In genomic region chr4:105158651-105159530, GRCm38 (mm10) we compare ENCODE assay signal across 8 mouse cellular contexts. TPM values are rescaled to one million over a fixed set of nuclear protein-coding genes. Genes with fewer than 3 reads are reported as not detected.
DNase-seq lines count a peak whose midpoint lies in the region; ATAC-seq and TF ChIP-seq lines count a peak whose summit lies in the region.

No protein-coding gene starts in this region.

- TF ChIP-seq CTCF in kidney, adult 2 months (conservative IDR thresholded peaks at IDR 0.05; ENCODE audit: insufficient read depth, insufficient read length, low read depth, low read length), result peak; percentile 37; the same call in 1 of the 2 replicates

- H3K4me1 ChIP-seq in kidney, adult 2 months (ENCODE audit: control insufficient read depth, insufficient read depth, low read length), result peaks cover 6% of the 10 kb centered on the region
- H3K4me1 ChIP-seq in heart, embryonic 15.5 days (replicated peaks), result peaks cover 13% of the 10 kb centered on the region
- H3K4me1 ChIP-seq in limb, embryonic 13.5 days, result peaks cover 48% of the 10 kb centered on the region
- peaks cover 13% of the 10 kb centered on the region for H3K4me1 ChIP-seq in neural tube, embryonic 14.5 days (ENCODE audit: control insufficient read depth, insufficient read depth, low read length)

- no peak for TF ChIP-seq POLR2A in kidney, adult 2 months (IDR thresholded peaks at IDR 0.05; ENCODE audit: low read depth, low read length)

- no peak for ATAC-seq in heart, embryonic 15.5 days (replicated peaks; ENCODE audit: insufficient number of reproducible peaks, insufficient read depth, low FRiP score, low read depth)
- ATAC-seq in limb, embryonic 13.5 days (ENCODE audit: low FRiP score, low read depth), result no peak
- ATAC-seq in neural tube, embryonic 14.5 days (ENCODE audit: low read depth), result no peak

- H3K9ac ChIP-seq in heart, embryonic 15.5 days, result peak overlapping the region; percentile 83
- peak overlapping the region; percentile 99 for H3K9ac ChIP-seq in limb, embryonic 13.5 days
- H3K9ac ChIP-seq in neural tube, embryonic 14.5 days (replicated peaks; ENCODE audit: low read depth, low read length), result peak overlapping the region; percentile 77

- peak; percentile 45 for DNase-seq in kidney, adult 2 months
- DNase-seq in kidney, adult 9 months, result no peak
- peak; percentile 67 for DNase-seq in embryo, embryonic 10.5 days (ENCODE audit: low spot score)
- DNase-seq in left cerebral cortex, postnatal 14 days (ENCODE audit: low spot score in 2 of 2), result no peak
- no peak for DNase-seq in cerebellum, adult 9-11 months

- H3K27ac ChIP-seq in kidney, adult 2 months (ENCODE audit: insufficient read depth, low read depth, low read length), result peak overlapping the region; percentile 44
- H3K27ac ChIP-seq in heart, embryonic 15.5 days, result peak overlapping the region; percentile 86
- peak overlapping the region; percentile 99 for H3K27ac ChIP-seq in limb, embryonic 13.5 days
- H3K27ac ChIP-seq in neural tube, embryonic 14.5 days (ENCODE audit: low read depth, low read length), result no peak overlapping the region; the same call in 1 of the 2 replicates

- H3K9me3 ChIP-seq in heart, embryonic 15.5 days (replicated peaks), result no peaks in the 10 kb centered on the region
- no peaks in the 10 kb centered on the region for H3K9me3 ChIP-seq in limb, embryonic 13.5 days
- no peaks in the 10 kb centered on the region for H3K9me3 ChIP-seq in neural tube, embryonic 14.5 days (ENCODE audit: control insufficient read depth, low read length)

- H3K4me3 ChIP-seq in kidney, adult 2 months (ENCODE audit: insufficient read depth, low read depth, low read length), result peak overlapping the region; percentile 77
- H3K4me3 ChIP-seq in heart, embryonic 15.5 days, result peak overlapping the region; percentile 84
- peak overlapping the region; percentile 96 for H3K4me3 ChIP-seq in limb, embryonic 13.5 days
- peak overlapping the region; percentile 79 for H3K4me3 ChIP-seq in neural tube, embryonic 14.5 days (ENCODE audit: low read depth, low read length)

- H3K36me3 ChIP-seq in kidney, adult 2 months (ENCODE audit: control insufficient read depth, insufficient read depth, low read length), result peaks cover 2% of the 10 kb centered on the region; the same call in 1 of the 2 replicates
- H3K36me3 ChIP-seq in heart, embryonic 15.5 days, result no peaks in the 10 kb centered on the region; the same call in 1 of the 2 replicates
- peaks cover 23% of the 10 kb centered on the region for H3K36me3 ChIP-seq in limb, embryonic 13.5 days
- H3K36me3 ChIP-seq in neural tube, embryonic 14.5 days (ENCODE audit: control insufficient read depth, insufficient read depth, low read length), result no peaks in the 10 kb centered on the region

- intact Hi-C loops in left cerebral cortex, postnatal 14 days (cut with DNase I), result loop anchor here (5.0 kb wide), 1 partner anchor 783 kb away; no protein-coding TSS in a partner anchor

- H3K27me3 ChIP-seq in kidney, adult 2 months (replicated peaks; ENCODE audit: control insufficient read depth, insufficient read depth, low read length), result no peaks in the 10 kb centered on the region
- H3K27me3 ChIP-seq in heart, embryonic 15.5 days, result peaks cover 12% of the 10 kb centered on the region; the same call in 1 of the 2 replicates
- H3K27me3 ChIP-seq in limb, embryonic 13.5 days, result peaks cover 3% of the 10 kb centered on the region; the same call in 1 of the 2 replicates
- no peaks in the 10 kb centered on the region for H3K27me3 ChIP-seq in neural tube, embryonic 14.5 days (ENCODE audit: control insufficient read depth, insufficient read depth, low read length)

- 18% methylated on average over 18 of the region's 18 CpGs for WGBS in kidney, adult 2 months
- 6% methylated on average over 18 of the region's 18 CpGs for WGBS in heart, embryonic 15.5 days
- under 1% methylated on average over 18 of the region's 18 CpGs for WGBS in limb, embryonic 13.5 days
- WGBS in neural tube, embryonic 14.5 days, result 2% methylated on average over 18 of the region's 18 CpGs

- H3K4me2 ChIP-seq in heart, embryonic 15.5 days, result peak overlapping the region; percentile 77
- peak overlapping the region; percentile 92 for H3K4me2 ChIP-seq in limb, embryonic 13.5 days (replicated peaks)
- peak overlapping the region; percentile 83 for H3K4me2 ChIP-seq in neural tube, embryonic 14.5 days (ENCODE audit: low read depth, low read length)

RNA-seq across cellular contexts. Expression of gene Plpp3, which starts 1.7 kb away (rescaled TPM):
- polyA plus RNA-seq in kidney, adult 2 months (2012; rRNA removed), result 77.7 and 78.0 TPM in 2 replicates
- 35.0 and 40.4 TPM in 2 replicates for polyA plus RNA-seq in heart, embryonic 15.5 days (2015; fragmentation: Nextera tagmentation; extraction: Ambion mirVana)
- 143 and 158 TPM in 2 replicates for polyA plus RNA-seq in limb, embryonic 13.5 days (2015; fragmentation: Nextera tagmentation; extraction: Ambion mirVana)
- 58.5 and 67.0 TPM in 2 replicates for polyA plus RNA-seq in neural tube, embryonic 14.5 days (2014; fragmentation: Nextera tagmentation; extraction: Ambion mirVana)
- total RNA-seq in left cerebral cortex, postnatal 14 days (2021), result 100 to 1,000 TPM; 136 to 166 TPM

RNA-seq across cellular contexts. Expression of gene Prkaa2, which starts 49.2 kb away (rescaled TPM):
- 23.9 and 25.8 TPM in 2 replicates for polyA plus RNA-seq in kidney, adult 2 months (2012; rRNA removed)
- polyA plus RNA-seq in heart, embryonic 15.5 days (2015; fragmentation: Nextera tagmentation; extraction: Ambion mirVana), result 39.2 and 46.6 TPM in 2 replicates
- 0.92 and 1.1 TPM in 2 replicates for polyA plus RNA-seq in limb, embryonic 13.5 days (2015; fragmentation: Nextera tagmentation; extraction: Ambion mirVana)
- polyA plus RNA-seq in neural tube, embryonic 14.5 days (2014; fragmentation: Nextera tagmentation; extraction: Ambion mirVana), result 15.6 and 16.2 TPM in 2 replicates
- 10 to 100 TPM; 33.2 to 33.6 TPM for total RNA-seq in left cerebral cortex, postnatal 14 days (2021)

Comparison
In these comparisons a context has a peak if more than half of its experiments do, and no peak if none do; other contexts are left out.
1. DNase-seq: peak in kidney, adult 2 months (single experiment) and embryo, embryonic 10.5 days (single experiment); none in kidney, adult 9 months (single experiment), left cerebral cortex, postnatal 14 days (0 of 2) and cerebellum, adult 9-11 months (single experiment).
2. Peak in every context shown above with its lines, with median percentiles within 50 percentile points of each other: H3K4me3 ChIP-seq, H3K4me2 ChIP-seq and H3K9ac ChIP-seq.